Mouse (Mus musculus) megakaryocyte, embryonic 14.5 days (primary cell): ENCODE results near the gene Mast4.

Source experiments
- FLI1 ChIP-seq: IDR thresholded peaks from 2 replicates; pipeline ENCODE4 v1.6.1; 2012; ENCODE audit warnings: low read length, inconsistent platforms, mixed read lengths
- GATA1 ChIP-seq: IDR thresholded peaks from 3 replicates; pipeline ENCODE4 v1.6.1; 2012; ENCODE audit warnings: mixed read lengths, low read length, inconsistent platforms, borderline replicate concordance

- TF ChIP-seq GATA1, result no peak
- TF ChIP-seq FLI1, result no peak
These were observed 517.6 kb downstream of the Mast4 start for GRCm38 (mm10) chr13:102816689-102817088.
